Mouse (Mus musculus) bone marrow, adult 2 months (tissue): ENCODE results near the gene Tysnd1. TPM values are rescaled to one million over a fixed set of nuclear protein-coding genes. Genes with fewer than 3 reads are reported as not detected.
A peak's percentile ranks its signal among the peaks of the same experiment; 100 is the strongest.

Source experiments
- H3K27ac ChIP-seq: fragments of 200-500 bp; 2 replicates; pipeline ENCODE4 v1.5.1; 2012; ENCODE audit warnings: low read depth, mild to moderate bottlenecking, control low read depth, inconsistent platforms, low read length; ENCODE audit not compliant: control insufficient read depth, poor library complexity, insufficient read depth
- H3K4me1 ChIP-seq: fragments of 200-500 bp; 2 replicates; pipeline ENCODE4 v1.6.1; 2011; ENCODE audit warnings: low read length; ENCODE audit not compliant: control insufficient read depth, insufficient read depth
- H3K4me3 ChIP-seq: fragments of 200-500 bp; replicated peaks from 2 replicates; pipeline ENCODE3; 2011; ENCODE audit warnings: mild to moderate bottlenecking, low read depth, low read length, control low read depth; ENCODE audit not compliant: control insufficient read depth
- CTCF ChIP-seq: fragments of 200-500 bp; IDR thresholded peaks from 2 replicates; pipeline ENCODE4 v1.5.1; 2011; ENCODE audit warnings: low read length, control low read depth; ENCODE audit not compliant: control insufficient read depth, insufficient read depth
- POLR2A ChIP-seq: fragments of 200-500 bp; IDR thresholded peaks from 2 replicates; pipeline ENCODE4 v1.6.1; 2011; ENCODE audit warnings: low read depth, mild to moderate bottlenecking, control low read depth, low read length, borderline replicate concordance; ENCODE audit not compliant: control insufficient read depth
- WGBS: fragments of 180-500 bp; shearing (Covaris S2); methylation state at CpG from one replicate; pipeline ENCODE4 v1.1.7; 2018; 5-methylcytosine and 5-hydroxymethylcytosine counted together
- polyA plus RNA-seq: library from polyadenylated mRNA; stranded (reverse); fragments of >200 nt; gene quantifications from 2 replicates; pipeline ENCODE4 v1.2.4, GENCODE M21; 2011; ENCODE audit warnings: low replicate concordance; ENCODE audit not compliant: missing spikeins, insufficient read depth, insufficient read length

The Tysnd1 gene
- polyA plus RNA-seq, 1 experiment: 29.2 TPM

- H3K27ac ChIP-seq: no peak overlapping the region
- TF ChIP-seq POLR2A (no peak), CTCF (no peak)
These were observed 24.6 kb upstream of the Tysnd1 start for GRCm38 (mm10) chr10:61670758-61671157.

GRCm38 (mm10) chr10:61675935-61676334, 19.4 kb upstream of the Tysnd1 start:
- no peak overlapping the region for H3K27ac ChIP-seq

More at GRCm38 (mm10) chr10:61670758-61671157, 24.6 kb upstream of the Tysnd1 start:
- H3K4me1 ChIP-seq: no peaks in the 10 kb centered on the region; the same call in 1 of the 2 replicates
- no peak overlapping the region for H3K4me3 ChIP-seq
- WGBS: 79% methylated on average over 3 of the region's 3 CpGs

GRCm38 (mm10) chr10:61679545-61679944, 15.8 kb upstream of the Tysnd1 start:
- H3K4me1 ChIP-seq: peaks cover 2% of the 10 kb centered on the region; the same call in 1 of the 2 replicates
- peak overlapping the region; percentile 70 for H3K4me3 ChIP-seq
- TF ChIP-seq POLR2A: no peak
- TF ChIP-seq CTCF: no peak
- WGBS: 48% methylated on average over 9 of the region's 9 CpGs
- peak overlapping the region; percentile 31; the same call in 1 of the 2 replicates for H3K27ac ChIP-seq

More at GRCm38 (mm10) chr10:61675935-61676334, 19.4 kb upstream of the Tysnd1 start:
- Histone ChIP-seq H3K4me3 (no peak overlapping the region), H3K4me1 (peaks cover 2% of the 10 kb centered on the region; the same call in 1 of the 2 replicates)
- WGBS: 23% methylated on average over 3 of the region's 3 CpGs
- TF ChIP-seq CTCF (no peak), POLR2A (no peak)

- H3K4me3 ChIP-seq: peak within 1 kb of the TSS; percentile 87
- H3K27ac ChIP-seq: peak within 1 kb of the TSS; percentile 83
- peaks cover 2% of the 10 kb centered on the region; the same call in 1 of the 2 replicates for H3K4me1 ChIP-seq
- WGBS: under 1% methylated on average over 84 of the region's 84 CpGs
- no peak for TF ChIP-seq CTCF
- TF ChIP-seq POLR2A: peak; percentile 70; the same call in 1 of the 2 replicates
These were observed 15.1 kb upstream of the Tysnd1 start, which contains the start of gene Sar1a for GRCm38 (mm10) chr10:61680015-61680913. TSS of gene Sar1a (plus strand) at chr10:61680299.

GRCm38 (mm10) chr10:61689405-61689804, 5.9 kb upstream of the Tysnd1 start:
- WGBS: 83% methylated on average over 8 of the region's 8 CpGs
- H3K27ac ChIP-seq: no peak overlapping the region
- TF ChIP-seq POLR2A (no peak), CTCF (no peak)

GRCm38 (mm10) chr10:61693563-61693962, 1.8 kb upstream of the Tysnd1 start:
- Histone ChIP-seq H3K4me1 (no peaks in the 10 kb centered on the region; the same call in 1 of the 2 replicates), H3K4me3 (no peak overlapping the region), H3K27ac (no peak overlapping the region)
- no peak for TF ChIP-seq POLR2A
- no peak for TF ChIP-seq CTCF
- WGBS: 81% methylated on average over 4 of the region's 4 CpGs

More at GRCm38 (mm10) chr10:61689405-61689804, 5.9 kb upstream of the Tysnd1 start:
- H3K4me3 ChIP-seq: no peak overlapping the region
- no peaks in the 10 kb centered on the region for H3K4me1 ChIP-seq

- no peak for TF ChIP-seq POLR2A
- no peak for TF ChIP-seq CTCF
- WGBS: 1% methylated on average over 109 of the region's 111 CpGs
- Histone ChIP-seq H3K4me1 (no peaks in the 10 kb centered on the region; the same call in 1 of the 2 replicates), H3K27ac (peak overlapping the region; percentile 35), H3K4me3 (peak overlapping the region; percentile 76)
These were observed 617 bp downstream of the Tysnd1 start for GRCm38 (mm10) chr10:61695703-61696559.
